In the genomic region with DNA sequence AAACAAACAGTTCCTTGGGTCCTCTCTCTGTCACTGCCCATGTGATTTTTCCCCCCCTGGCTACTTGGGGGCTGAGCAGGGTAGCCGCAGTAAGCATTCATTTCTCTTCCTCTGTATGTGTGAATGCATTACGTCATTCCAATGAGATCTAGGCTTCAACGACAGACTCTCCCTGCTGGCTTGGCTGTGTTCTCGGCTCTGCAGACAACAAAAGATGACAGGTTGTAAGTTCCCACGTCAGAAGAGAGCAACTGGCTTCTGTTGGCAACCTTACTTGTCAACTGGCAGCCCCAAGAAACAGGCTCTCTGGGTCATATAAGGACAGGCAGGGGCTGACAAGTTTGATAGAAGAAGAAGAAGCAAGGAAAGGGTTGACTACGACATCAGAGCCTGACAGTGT, we compare ENCODE assay signal across 14 mouse cellular contexts.
A peak's percentile ranks its signal among the peaks of the same experiment; 100 is the strongest.
DNase-seq lines count a peak whose midpoint lies in the region; ATAC-seq and TF ChIP-seq lines count a peak whose summit lies in the region.
"Had no signal": no experiment of that assay in that cellular context is flagged by ENCODE, and none has a peak within 500 bp of the region (broad histone marks: within the 10 kb centered on the region; RNA-seq: fewer than 3 reads in every experiment).

No protein-coding gene starts in this region.

- WGBS in neural tube, embryonic 12.5 days: 39% methylated on average over 6 of the region's 6 CpGs
- 30% methylated on average over 6 of the region's 6 CpGs for WGBS in neural tube, embryonic 15.5 days
- WGBS in hindbrain, embryonic 12.5 days: 29% methylated on average over 6 of the region's 6 CpGs
- WGBS in midbrain, postnatal 0 days: 26% methylated on average over 6 of the region's 6 CpGs

- H3K9me3 ChIP-seq in neural tube, embryonic 12.5 days: no peaks in the 10 kb centered on the region
- H3K9me3 ChIP-seq in neural tube, embryonic 15.5 days (replicated peaks): no peaks in the 10 kb centered on the region
- H3K9me3 ChIP-seq in hindbrain, embryonic 12.5 days (replicated peaks): no peaks in the 10 kb centered on the region
- H3K9me3 ChIP-seq in midbrain, postnatal 0 days (ENCODE audit: low read length): no peaks in the 10 kb centered on the region
- H3K9me3 ChIP-seq: midbrain, embryonic 12.5 days had no signal

- no peak overlapping the region for H3K9ac ChIP-seq in neural tube, embryonic 12.5 days
- H3K9ac ChIP-seq in neural tube, embryonic 15.5 days (replicated peaks): no peak overlapping the region
- H3K9ac ChIP-seq in hindbrain, embryonic 12.5 days: no peak overlapping the region
- H3K9ac ChIP-seq in midbrain, postnatal 0 days (replicated peaks; ENCODE audit: low read length, poor library complexity, severe bottlenecking): no peak overlapping the region
- H3K9ac ChIP-seq: liver, embryonic 14.5 days; midbrain, embryonic 12.5 days had no signal

- H3K27ac ChIP-seq in neural tube, embryonic 12.5 days: no peak overlapping the region
- H3K27ac ChIP-seq in neural tube, embryonic 15.5 days (replicated peaks): no peak overlapping the region
- 0 out of 2 replicates have a peak overlapping the region, but pooled peaks have one; percentile 4 for H3K27ac ChIP-seq in hindbrain, embryonic 12.5 days
- no peak overlapping the region for H3K27ac ChIP-seq in midbrain, postnatal 0 days (ENCODE audit: low read depth, low read length)
- H3K27ac ChIP-seq: liver, embryonic 14.5 days; midbrain, embryonic 12.5 days had no signal

- ATAC-seq in frontal cortex, adult (ENCODE audit: low TSS enrichment): peak; percentile 47; the same call in 1 of the 2 replicates
- 0 out of 2 replicates have a peak, but pooled peaks have one; percentile 25 for ATAC-seq in neural tube, embryonic 12.5 days (ENCODE audit: low FRiP score, low read depth)
- no peak for ATAC-seq in neural tube, embryonic 15.5 days (ENCODE audit: low FRiP score)
- ATAC-seq in hindbrain, embryonic 12.5 days (ENCODE audit: low FRiP score): no peak
- no peak for ATAC-seq in midbrain, postnatal 0 days (ENCODE audit: low FRiP score)
- ATAC-seq: intestine, postnatal 0 days had no signal

- no peak for TF ChIP-seq CTCF in midbrain, postnatal 0 days (IDR thresholded peaks at IDR 0.05)

- DNase-seq in frontal cortex, postnatal 14 days (ENCODE audit: low spot score in 2 of 2): no peak
- peak; percentile 62 for DNase-seq in midbrain, postnatal 0 days (ENCODE audit: low spot score)
- no peak for DNase-seq in gastrocnemius, postnatal 4 days (ENCODE audit: low spot score in 2 of 2)
- DNase-seq in embryo, embryonic 10.5 days (ENCODE audit: low spot score): no peak
- DNase-seq: thymus, postnatal 14 days had no signal

- H3K36me3 ChIP-seq in neural tube, embryonic 12.5 days: no peaks in the 10 kb centered on the region
- H3K36me3 ChIP-seq in neural tube, embryonic 15.5 days: no peaks in the 10 kb centered on the region
- H3K36me3 ChIP-seq in hindbrain, embryonic 12.5 days: no peaks in the 10 kb centered on the region
- H3K36me3 ChIP-seq in midbrain, postnatal 0 days (ENCODE audit: insufficient read depth, low read length): no peaks in the 10 kb centered on the region
- H3K36me3 ChIP-seq: G1E; midbrain, embryonic 12.5 days had no signal

- H3K27me3 ChIP-seq in neural tube, embryonic 12.5 days (replicated peaks): no peaks in the 10 kb centered on the region
- H3K27me3 ChIP-seq in neural tube, embryonic 15.5 days (replicated peaks): no peaks in the 10 kb centered on the region
- no peaks in the 10 kb centered on the region for H3K27me3 ChIP-seq in hindbrain, embryonic 12.5 days
- H3K27me3 ChIP-seq in midbrain, postnatal 0 days (ENCODE audit: insufficient read depth, low read length): no peaks in the 10 kb centered on the region
- H3K27me3 ChIP-seq: midbrain, embryonic 12.5 days had no signal

- H3K4me1 ChIP-seq in neural tube, embryonic 12.5 days: peaks cover 22% of the 10 kb centered on the region
- H3K4me1 ChIP-seq in neural tube, embryonic 15.5 days: peaks cover 30% of the 10 kb centered on the region
- H3K4me1 ChIP-seq in hindbrain, embryonic 12.5 days: peaks cover 45% of the 10 kb centered on the region
- peaks cover 15% of the 10 kb centered on the region for H3K4me1 ChIP-seq in midbrain, postnatal 0 days (ENCODE audit: insufficient read depth, low read length)

- no peak overlapping the region for H3K4me2 ChIP-seq in neural tube, embryonic 12.5 days (replicated peaks)
- no peak overlapping the region for H3K4me2 ChIP-seq in neural tube, embryonic 15.5 days
- H3K4me2 ChIP-seq in hindbrain, embryonic 12.5 days (replicated peaks): no peak overlapping the region
- H3K4me2 ChIP-seq in midbrain, postnatal 0 days (ENCODE audit: low read depth, low read length, poor library complexity, severe bottlenecking): no peak overlapping the region
- H3K4me2 ChIP-seq: heart, embryonic 11.5 days; midbrain, embryonic 12.5 days had no signal

- no peak overlapping the region for H3K4me3 ChIP-seq in neural tube, embryonic 12.5 days
- H3K4me3 ChIP-seq in neural tube, embryonic 15.5 days (replicated peaks): no peak overlapping the region
- no peak overlapping the region for H3K4me3 ChIP-seq in hindbrain, embryonic 12.5 days
- H3K4me3 ChIP-seq in midbrain, postnatal 0 days (ENCODE audit: low read depth, low read length): no peak overlapping the region
- H3K4me3 ChIP-seq: midbrain, embryonic 12.5 days had no signal

Comparison
In these comparisons a context has a peak if more than half of its experiments do, and no peak if none do; other contexts are left out.
1. ATAC-seq: peak in frontal cortex, adult (single experiment) and neural tube, embryonic 12.5 days (single experiment); none in neural tube, embryonic 15.5 days (single experiment), hindbrain, embryonic 12.5 days (single experiment) and midbrain, postnatal 0 days (single experiment).